Mouse (Mus musculus) midbrain, embryonic 12.5 days (tissue): ENCODE measurements around the gene Ccdc117. TPM values are rescaled to one million over a fixed set of nuclear protein-coding genes. Genes with fewer than 3 reads are reported as not detected.

Source experiments
- ATAC-seq: fragments of 200-750 bp; cut with Nextera tagmentation; 2 replicates; pipeline ENCODE4 v1.8.0; 2017; ENCODE audit warnings: low read depth, moderate TSS enrichment, moderate library complexity; ENCODE audit not compliant: low FRiP score
- H3K27ac ChIP-seq: fragments of 300-500 bp; sonication (generic); replicated peaks from 2 replicates; pipeline ENCODE4 v1.5.1; 2016; ENCODE audit warnings: mild to moderate bottlenecking
- H3K27me3 ChIP-seq: fragments of 300-500 bp; sonication (generic); 2 replicates; pipeline ENCODE4 v1.6.1; 2016; ENCODE audit warnings: mild to moderate bottlenecking
- H3K36me3 ChIP-seq: fragments of 300-500 bp; sonication (generic); 2 replicates; pipeline ENCODE4 v1.6.1; 2016
- H3K4me1 ChIP-seq: fragments of 300-500 bp; sonication (generic); 2 replicates; pipeline ENCODE4 v1.6.1; 2016
- H3K4me2 ChIP-seq: fragments of 300-500 bp; sonication (generic); replicated peaks from 2 replicates; pipeline ENCODE4 v1.6.1; 2016; ENCODE audit warnings: mild to moderate bottlenecking, moderate library complexity
- H3K4me3 ChIP-seq: fragments of 300-500 bp; sonication (generic); 2 replicates; pipeline ENCODE4 v1.5.1; 2016; ENCODE audit warnings: mild to moderate bottlenecking
- H3K9ac ChIP-seq: fragments of 300-500 bp; sonication (generic); replicated peaks from 2 replicates; pipeline ENCODE4 v1.6.1; 2016; ENCODE audit warnings: mild to moderate bottlenecking, moderate library complexity
- H3K9me3 ChIP-seq: fragments of 300-500 bp; sonication (generic); 2 replicates; pipeline ENCODE4 v1.6.1; 2016; ENCODE audit warnings: mild to moderate bottlenecking
- whole genome bisulfite sequencing: fragments of 180-500 bp; shearing (Covaris S2); methylation state at CpG from one replicate; pipeline ENCODE4 v1.1.7; 2016; 5-methylcytosine and 5-hydroxymethylcytosine counted together
- polyA plus RNA-seq: library from polyadenylated mRNA; unstranded; fragments of >200 nt; fragmentation: Nextera tagmentation; extraction: Ambion mirVana; gene quantifications from 2 replicates; pipeline ENCODE4 v1.2.1, GENCODE M21; 2016

Ccdc117 gene
- polyA plus RNA-seq, 1 experiment from 2014 or later, result 25.8 TPM

DNA sequence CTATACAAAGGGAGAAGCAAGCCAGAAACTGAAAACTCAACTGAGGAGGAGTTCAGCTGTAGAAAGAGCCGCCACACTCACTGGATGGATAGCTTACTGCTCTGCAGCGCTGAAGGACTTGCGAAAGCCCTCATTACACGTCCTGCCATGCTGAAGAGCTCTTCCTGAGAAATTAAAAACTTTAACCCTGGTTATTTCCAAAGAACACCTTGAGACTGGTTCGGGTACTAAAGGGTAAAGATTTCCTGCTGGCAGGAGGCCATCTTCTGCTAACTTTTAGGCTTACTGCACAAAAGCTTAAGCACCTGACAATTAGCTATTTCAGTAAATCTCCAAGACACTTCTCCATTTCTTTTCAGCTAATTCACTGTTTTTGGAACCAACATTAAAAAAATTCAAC, 11.8 kb downstream of the Ccdc117 start:
- ATAC-seq, result no peak
- H3K4me1 ChIP-seq, result no peaks in the 10 kb centered on the region
- H3K9me3 ChIP-seq, result no peaks in the 10 kb centered on the region
- no peak overlapping the region for H3K27ac ChIP-seq
- no peak overlapping the region for H3K4me2 ChIP-seq
- no peak overlapping the region for H3K9ac ChIP-seq
- WGBS, result 79% methylated on average over 5 of the region's 5 CpGs
- H3K4me3 ChIP-seq, result no peak overlapping the region
- peaks cover 99% of the 10 kb centered on the region for H3K36me3 ChIP-seq
- no peaks in the 10 kb centered on the region for H3K27me3 ChIP-seq

DNA sequence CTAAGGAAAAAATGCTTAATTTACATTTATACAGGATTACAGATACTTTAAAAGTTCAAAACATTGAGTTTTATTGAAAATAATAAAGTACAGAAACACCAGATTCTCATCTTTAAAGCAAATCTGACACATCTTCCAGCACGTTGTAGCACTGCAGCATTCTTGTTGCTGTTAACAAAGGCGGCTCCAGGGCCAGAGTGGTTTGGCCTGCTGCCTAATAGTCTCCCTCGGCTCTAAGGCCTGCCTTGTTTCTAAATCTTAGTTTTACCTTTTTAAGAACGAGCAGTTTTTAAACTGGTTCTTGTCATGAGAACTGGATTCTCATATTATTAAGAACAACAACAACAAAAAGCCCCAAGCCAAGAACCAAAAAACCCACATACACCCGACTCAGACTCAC, 13.1 kb downstream of the Ccdc117 start:
- Histone ChIP-seq H3K9me3 (no peaks in the 10 kb centered on the region), H3K4me2 (no peak overlapping the region), H3K27me3 (no peaks in the 10 kb centered on the region), H3K36me3 (peaks cover 99% of the 10 kb centered on the region), H3K4me3 (no peak overlapping the region), H3K27ac (no peak overlapping the region), H3K9ac (no peak overlapping the region), H3K4me1 (no peaks in the 10 kb centered on the region)
- no peak for ATAC-seq
- WGBS, result 91% methylated on average over 5 of the region's 5 CpGs

DNA sequence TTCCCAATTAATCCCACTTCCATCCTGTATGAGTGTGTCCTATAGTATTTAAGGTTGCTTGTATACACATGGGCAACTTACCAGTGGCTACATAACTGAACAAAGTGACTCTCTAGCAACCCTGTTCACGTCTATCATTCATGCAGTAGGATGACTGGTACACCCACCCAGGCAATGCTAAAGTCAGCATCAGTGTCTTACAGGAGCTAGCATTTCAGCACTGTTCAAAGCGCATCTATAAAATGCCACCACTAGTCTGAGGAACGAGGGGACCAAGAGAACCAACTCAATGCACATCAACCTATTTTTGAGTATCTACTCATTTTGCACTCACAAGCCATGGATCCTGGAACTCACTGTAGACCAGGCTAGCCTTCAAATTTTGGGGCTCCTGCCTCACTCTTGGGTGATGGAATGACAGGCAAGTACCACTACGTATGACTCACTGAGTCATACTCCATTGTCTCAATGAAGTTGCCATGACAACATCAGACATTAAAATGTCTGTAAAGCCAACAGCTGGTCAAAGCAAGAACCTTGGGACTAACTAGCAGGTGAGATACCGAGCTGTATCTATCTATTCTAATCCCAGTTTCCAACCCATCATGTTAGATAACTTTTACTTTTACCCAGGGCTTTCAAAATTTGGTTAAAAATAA, 14.0 kb downstream of the Ccdc117 start:
- no peak for ATAC-seq
- Histone ChIP-seq H3K4me3 (no peak overlapping the region), H3K9me3 (no peaks in the 10 kb centered on the region), H3K27ac (no peak overlapping the region), H3K9ac (no peak overlapping the region), H3K4me1 (peaks cover 6% of the 10 kb centered on the region), H3K36me3 (peaks cover 99% of the 10 kb centered on the region), H3K27me3 (no peaks in the 10 kb centered on the region), H3K4me2 (no peak overlapping the region)
- whole genome bisulfite sequencing, result 83% methylated on average over 5 of the region's 5 CpGs

DNA sequence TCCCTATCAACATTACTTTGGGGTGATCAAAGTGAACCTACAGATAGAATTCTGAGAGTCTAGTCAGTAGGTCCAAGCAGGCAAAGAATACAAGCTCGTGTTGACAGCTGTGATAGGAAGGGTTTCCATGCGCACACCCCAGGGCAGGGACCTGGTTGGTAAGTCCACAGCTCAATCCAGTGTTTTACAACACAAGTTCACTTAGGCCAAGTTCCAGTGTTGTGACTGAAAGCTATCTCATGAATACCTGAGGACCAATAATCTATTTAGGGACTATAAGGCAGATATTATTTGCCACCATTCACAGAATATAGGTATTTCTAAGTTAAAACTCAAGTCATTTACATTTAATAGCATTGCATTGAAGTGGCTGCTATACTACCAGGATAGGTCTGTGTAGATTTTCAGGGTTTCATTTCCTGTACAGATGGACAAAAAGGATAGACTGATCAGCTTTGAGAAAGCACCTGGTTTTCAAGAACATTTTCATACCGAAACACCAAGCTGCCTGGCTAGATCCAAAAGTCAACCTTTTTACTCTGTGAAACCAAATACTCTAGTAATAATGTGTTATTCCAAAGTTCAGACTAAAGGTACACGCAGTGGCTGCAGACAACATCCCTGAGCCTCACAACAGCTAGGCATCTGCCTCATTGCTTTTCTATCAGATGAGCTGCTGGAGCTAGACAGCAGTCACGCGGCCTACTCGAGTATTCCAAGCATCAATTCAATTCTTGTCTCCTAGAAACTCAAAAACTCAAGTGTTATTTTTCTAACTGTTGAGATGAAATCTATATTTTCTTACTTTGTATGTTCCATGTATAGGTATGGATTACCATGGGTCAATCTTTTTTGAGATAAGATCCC, 15.2 kb downstream of the Ccdc117 start:
- 96% methylated on average over 7 of the region's 7 CpGs for WGBS
- H3K9ac ChIP-seq, result no peak overlapping the region

DNA sequence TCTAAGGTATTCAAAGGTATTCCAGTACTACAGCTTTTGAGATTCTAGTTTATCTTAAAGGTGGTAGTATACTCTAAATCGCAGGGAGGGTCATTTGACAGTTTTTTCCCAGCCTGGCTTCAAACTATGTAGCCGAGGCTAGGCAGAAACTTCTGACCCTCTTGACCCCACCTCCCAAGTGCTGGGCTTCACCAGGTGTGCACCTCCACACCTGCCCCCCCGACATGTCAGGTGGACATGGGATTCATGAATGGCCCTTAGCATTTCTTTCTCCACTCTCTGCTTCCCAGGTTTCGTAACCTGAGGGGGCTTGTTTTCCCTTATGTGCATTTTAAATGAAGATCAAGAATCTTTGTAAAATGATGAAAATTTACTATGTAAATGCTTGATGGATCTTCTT, 16.6 kb downstream of the Ccdc117 start:
- Histone ChIP-seq H3K9ac (no peak overlapping the region), H3K4me1 (peaks cover 20% of the 10 kb centered on the region), H3K36me3 (peaks cover 78% of the 10 kb centered on the region), H3K4me3 (no peak overlapping the region), H3K4me2 (no peak overlapping the region), H3K27ac (no peak overlapping the region), H3K9me3 (no peaks in the 10 kb centered on the region), H3K27me3 (no peaks in the 10 kb centered on the region)
- 86% methylated on average over 4 of the region's 4 CpGs for WGBS
- ATAC-seq, result no peak

More for the DNA sequence above, 15.2 kb downstream of the Ccdc117 start:
- Histone ChIP-seq H3K27ac (no peak overlapping the region), H3K9me3 (no peaks in the 10 kb centered on the region), H3K4me3 (no peak overlapping the region), H3K4me2 (no peak overlapping the region), H3K4me1 (peaks cover 18% of the 10 kb centered on the region), H3K36me3 (peaks cover 92% of the 10 kb centered on the region), H3K27me3 (no peaks in the 10 kb centered on the region)
- ATAC-seq, result no peak

DNA sequence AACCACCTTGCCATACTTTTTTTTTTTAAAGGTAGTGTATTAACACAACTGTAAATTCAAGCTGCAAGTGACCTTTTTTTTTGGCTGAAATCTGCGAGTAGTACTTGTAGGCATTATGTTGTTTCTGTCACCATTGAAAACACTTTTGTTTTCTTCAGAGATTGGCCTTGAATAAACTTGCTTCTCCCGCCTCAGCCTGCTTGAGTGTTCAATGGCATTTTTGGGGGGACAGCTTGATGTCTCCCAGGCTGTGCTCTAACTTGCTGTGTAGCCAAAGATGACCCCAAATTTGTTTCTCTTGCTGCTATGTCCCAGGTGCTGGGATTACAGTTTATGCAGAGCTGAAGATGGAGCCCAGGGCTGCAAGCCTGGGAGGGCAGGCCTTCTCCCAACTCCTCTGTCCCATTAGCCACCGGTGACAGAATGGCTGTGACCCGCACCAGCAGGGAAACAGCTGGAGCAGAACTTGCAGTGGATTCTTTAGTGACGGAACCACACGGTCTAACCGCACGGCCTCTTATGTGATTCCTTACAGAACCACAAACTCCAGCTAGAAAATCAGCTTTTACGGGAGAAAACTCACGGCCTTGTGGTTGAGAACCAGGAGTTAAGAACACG, 19.1 kb downstream of the Ccdc117 start:
- no peak overlapping the region for H3K4me3 ChIP-seq
- no peak overlapping the region for H3K9ac ChIP-seq

DNA sequence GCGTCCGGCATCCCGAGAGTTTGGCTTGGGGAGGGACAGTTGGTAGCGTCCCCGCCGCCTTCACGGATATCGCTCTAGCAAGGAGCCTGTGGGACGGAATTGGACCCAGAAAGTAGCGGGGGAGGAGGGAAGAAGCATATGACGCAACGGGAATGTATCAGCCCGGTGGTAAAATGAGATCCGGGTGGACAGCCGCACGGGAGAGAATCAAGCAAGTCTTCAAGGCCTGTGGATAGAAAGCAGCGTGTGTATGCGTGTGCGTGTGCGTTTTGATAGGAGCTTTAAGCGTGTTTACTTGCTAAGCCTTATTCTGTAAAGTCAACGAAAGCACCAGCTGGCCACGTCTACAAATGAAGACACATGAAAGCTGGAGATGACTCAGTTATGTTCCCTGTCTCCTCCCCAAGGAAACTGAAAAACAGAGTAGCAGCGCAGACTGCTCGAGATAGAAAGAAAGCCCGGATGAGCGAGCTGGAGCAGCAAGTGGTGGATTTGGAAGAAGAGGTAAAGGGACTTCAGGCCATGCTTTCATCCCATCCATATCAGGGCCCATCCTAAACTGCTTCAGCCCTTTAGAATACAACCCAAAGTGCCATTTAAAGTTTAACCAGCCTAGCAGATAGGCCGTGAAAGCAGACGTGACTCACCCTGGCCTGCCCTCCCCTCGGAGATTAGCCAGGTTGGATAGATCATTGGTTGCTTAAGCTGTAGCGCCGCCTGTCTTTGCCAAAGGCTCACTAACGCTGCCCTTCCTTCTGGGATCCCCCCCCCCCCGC, 20.3 kb downstream of the Ccdc117 start:
- under 1% methylated on average over 34 of the region's 34 CpGs for WGBS
- H3K4me1 ChIP-seq, result peaks cover 20% of the 10 kb centered on the region
- no peak for ATAC-seq
- no peaks in the 10 kb centered on the region for H3K27me3 ChIP-seq
- peak overlapping the region; percentile 90 for H3K9ac ChIP-seq
- peaks cover 41% of the 10 kb centered on the region for H3K36me3 ChIP-seq
- peak overlapping the region; percentile 99 for H3K4me3 ChIP-seq
- peak overlapping the region; percentile 75 for H3K4me2 ChIP-seq
- no peaks in the 10 kb centered on the region for H3K9me3 ChIP-seq
- H3K27ac ChIP-seq, result peak overlapping the region; percentile 90

More for the DNA sequence above, 19.1 kb downstream of the Ccdc117 start:
- Histone ChIP-seq H3K36me3 (peaks cover 53% of the 10 kb centered on the region), H3K27ac (no peak overlapping the region), H3K4me1 (peaks cover 20% of the 10 kb centered on the region), H3K27me3 (no peaks in the 10 kb centered on the region), H3K9me3 (no peaks in the 10 kb centered on the region), H3K4me2 (peak overlapping the region; percentile 75)
- WGBS, result 92% methylated on average over 11 of the region's 11 CpGs
- no peak for ATAC-seq

DNA sequence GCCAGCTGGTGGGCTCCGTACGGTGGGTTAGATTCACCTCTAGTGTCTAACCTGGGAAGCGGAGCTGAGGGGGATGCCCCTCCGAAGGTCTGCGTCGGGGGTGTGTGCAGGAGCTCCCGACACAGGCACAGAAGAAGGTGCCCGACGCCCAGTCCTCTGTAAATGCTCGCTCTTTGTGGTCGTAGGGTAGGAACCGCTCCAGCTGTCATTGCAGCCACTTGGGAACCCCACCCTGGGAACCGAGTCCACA, 20.8 kb downstream of the Ccdc117 start:
- peaks cover 36% of the 10 kb centered on the region for H3K36me3 ChIP-seq
- H3K27me3 ChIP-seq, result no peaks in the 10 kb centered on the region
- 1% methylated on average over 13 of the region's 13 CpGs for WGBS
- peak overlapping the region; percentile 90 for H3K27ac ChIP-seq
- no peaks in the 10 kb centered on the region for H3K9me3 ChIP-seq
- peaks cover 20% of the 10 kb centered on the region for H3K4me1 ChIP-seq
- H3K4me2 ChIP-seq, result peak overlapping the region; percentile 75
- ATAC-seq, result peak; percentile 41; the same call in 1 of the 2 replicates
- peak overlapping the region; percentile 99 for H3K4me3 ChIP-seq
- H3K9ac ChIP-seq, result peak overlapping the region; percentile 90

DNA sequence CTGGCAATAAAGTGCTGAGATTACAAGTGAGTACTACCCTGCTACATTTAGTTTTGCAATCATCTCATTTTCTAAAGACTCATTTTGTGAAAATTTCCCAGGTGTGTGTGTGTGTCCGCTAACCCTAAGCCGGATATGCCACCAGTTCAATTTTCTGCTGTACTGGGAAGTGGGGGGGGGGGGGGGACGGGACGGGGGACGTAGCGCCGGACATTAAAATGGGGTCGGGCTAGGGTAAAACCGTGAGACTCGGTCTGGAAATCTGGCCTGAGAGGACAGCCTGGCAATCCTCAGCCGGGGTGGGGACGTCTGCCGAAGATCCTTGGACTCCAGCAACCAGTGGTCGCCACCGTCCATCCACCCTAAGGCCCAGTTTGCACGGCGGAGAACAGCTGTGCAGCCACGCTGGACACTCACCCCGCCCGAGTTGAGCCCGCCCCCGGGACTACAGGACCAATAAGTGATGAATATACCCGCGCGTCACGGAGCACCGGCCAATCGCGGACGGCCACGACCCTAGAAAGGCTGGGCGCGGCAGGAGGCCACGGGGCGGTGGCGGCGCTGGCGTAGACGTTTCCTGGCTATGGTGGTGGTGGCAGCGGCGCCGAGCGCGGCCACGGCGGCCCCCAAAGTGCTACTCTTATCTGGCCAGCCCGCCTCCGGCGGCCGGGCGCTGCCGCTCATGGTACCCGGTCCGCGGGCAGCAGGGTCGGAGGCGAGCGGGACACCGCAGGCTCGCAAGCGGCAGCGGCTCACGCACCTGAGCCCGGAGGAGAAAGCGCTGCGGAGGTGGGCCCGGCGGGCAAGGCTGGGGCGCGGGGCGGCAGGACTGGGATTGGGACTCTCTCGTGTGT, 21.3 kb downstream of the Ccdc117 start, which contains the start of gene Xbp1:
Gene Xbp1, plus strand, starts transcription at position 248 of the 854 bp plus-strand sequence.
- Histone ChIP-seq H3K4me1 (peaks cover 20% of the 10 kb centered on the region), H3K9ac (peak within 1 kb of the TSS; percentile 90), H3K4me2 (peak within 1 kb of the TSS; percentile 75), H3K27ac (peak within 1 kb of the TSS; percentile 90), H3K4me3 (peak within 1 kb of the TSS; percentile 99), H3K9me3 (no peaks in the 10 kb centered on the region), H3K36me3 (peaks cover 31% of the 10 kb centered on the region), H3K27me3 (no peaks in the 10 kb centered on the region)
- peak; percentile 98 for ATAC-seq
- under 1% methylated on average over 68 of the region's 72 CpGs for WGBS

DNA sequence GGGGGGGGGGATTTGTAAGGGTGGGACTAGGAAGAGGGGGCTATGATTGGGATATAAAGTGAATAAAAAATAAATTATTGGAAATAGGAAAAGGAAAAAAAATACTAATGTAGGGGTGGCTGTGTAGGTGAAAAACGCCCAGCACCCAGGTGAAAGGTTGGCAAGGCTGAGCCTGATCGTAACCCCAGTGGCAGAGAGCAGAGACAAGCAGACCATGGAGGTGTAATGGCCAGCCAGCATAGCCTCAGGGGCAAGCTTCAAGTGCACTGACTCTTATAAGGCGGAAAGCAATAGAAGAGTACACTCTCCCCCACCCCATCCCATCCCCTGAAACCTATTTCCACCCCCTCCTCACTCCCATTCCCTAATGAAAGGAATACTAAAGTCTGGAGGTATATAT, 22.3 kb downstream of the Ccdc117 start:
- WGBS, result 90% methylated on average over 3 of the region's 3 CpGs
- no peak for ATAC-seq

DNA sequence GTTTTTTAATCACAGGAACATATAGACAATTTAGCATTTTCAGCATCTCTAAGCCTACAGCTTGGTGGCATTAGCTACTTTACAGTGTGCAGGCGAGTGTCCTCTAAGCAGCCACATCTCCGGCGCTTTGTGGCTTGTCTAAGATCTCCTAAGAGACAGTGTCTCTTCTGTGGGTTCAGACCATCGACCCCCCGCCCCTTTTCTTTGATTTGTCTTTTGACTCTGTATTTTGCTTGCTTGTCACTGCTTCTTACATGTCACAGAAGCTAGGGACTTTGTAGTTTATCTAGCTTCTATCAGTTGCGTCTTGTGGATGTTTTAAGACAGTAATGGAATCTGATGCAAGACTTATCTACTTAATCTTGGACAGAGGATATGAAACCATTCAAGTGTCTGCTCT, 24.6 kb downstream of the Ccdc117 start:
- H3K4me1 ChIP-seq, result peaks cover 8% of the 10 kb centered on the region
- H3K4me2 ChIP-seq, result no peak overlapping the region
- H3K9me3 ChIP-seq, result no peaks in the 10 kb centered on the region
- H3K4me3 ChIP-seq, result no peak overlapping the region
- H3K36me3 ChIP-seq, result no peaks in the 10 kb centered on the region
- H3K9ac ChIP-seq, result no peak overlapping the region
- 85% methylated on average over 6 of the region's 6 CpGs for WGBS
- H3K27ac ChIP-seq, result no peak overlapping the region
- ATAC-seq, result no peak
- no peaks in the 10 kb centered on the region for H3K27me3 ChIP-seq

More for the DNA sequence above, 22.3 kb downstream of the Ccdc117 start:
- Histone ChIP-seq H3K9me3 (no peaks in the 10 kb centered on the region), H3K9ac (no peak overlapping the region), H3K27ac (no peak overlapping the region), H3K27me3 (no peaks in the 10 kb centered on the region), H3K4me1 (peaks cover 20% of the 10 kb centered on the region), H3K4me3 (no peak overlapping the region), H3K4me2 (0 out of 2 replicates have a peak overlapping the region, but pooled peaks have one; percentile 75), H3K36me3 (peaks cover 22% of the 10 kb centered on the region)
